Mouse (Mus musculus) liver, embryonic 12.5 days (tissue): ENCODE results near the gene Rspo1. TPM values are rescaled to one million over a fixed set of nuclear protein-coding genes. Genes with fewer than 3 reads are reported as not detected.
A peak's percentile ranks its signal among the peaks of the same experiment; 100 is the strongest.

ENCODE experiments used
- ATAC-seq: fragments of 200-750 bp; cut with Nextera tagmentation; 2 replicates; pipeline ENCODE4 v1.8.0; 2017; ENCODE audit warnings: moderate number of reproducible peaks, mild to moderate bottlenecking, moderate library complexity
- H3K27ac ChIP-seq: fragments of 300-500 bp; sonication (generic); 2 replicates; pipeline ENCODE4 v1.5.1; 2016; ENCODE audit warnings: mild to moderate bottlenecking
- H3K27me3 ChIP-seq: fragments of 300-500 bp; sonication (generic); replicated peaks from 2 replicates; pipeline ENCODE4 v1.6.1; 2016; ENCODE audit warnings: mild to moderate bottlenecking, moderate library complexity
- H3K36me3 ChIP-seq: fragments of 300-500 bp; sonication (generic); 2 replicates; pipeline ENCODE4 v1.6.1; 2016; ENCODE audit warnings: mild to moderate bottlenecking, moderate library complexity
- H3K4me1 ChIP-seq: fragments of 300-500 bp; sonication (generic); 2 replicates; pipeline ENCODE4 v1.6.1; 2016
- H3K4me2 ChIP-seq: fragments of 300-500 bp; sonication (generic); 2 replicates; pipeline ENCODE4 v1.6.1; 2016; ENCODE audit warnings: mild to moderate bottlenecking, moderate library complexity
- H3K4me3 ChIP-seq: fragments of 300-500 bp; sonication (generic); 2 replicates; pipeline ENCODE4 v1.5.1; 2016; ENCODE audit warnings: mild to moderate bottlenecking, moderate library complexity
- H3K9ac ChIP-seq: fragments of 300-500 bp; sonication (generic); 2 replicates; pipeline ENCODE4 v1.6.1; 2016; ENCODE audit warnings: mild to moderate bottlenecking, moderate library complexity
- H3K9me3 ChIP-seq: fragments of 300-500 bp; sonication (generic); replicated peaks from 2 replicates; pipeline ENCODE4 v1.6.1; 2016; ENCODE audit warnings: mild to moderate bottlenecking, moderate library complexity
- WGBS: fragments of 180-500 bp; shearing (Covaris S2); methylation state at CpG from one replicate; pipeline ENCODE4 v1.1.7; 2016; ENCODE audit not compliant: insufficient replicate concordance; 5-methylcytosine and 5-hydroxymethylcytosine counted together
- polyA plus RNA-seq: library from polyadenylated mRNA; unstranded; fragments of >200 nt; fragmentation: Nextera tagmentation; extraction: Ambion mirVana; gene quantifications from 2 replicates; pipeline ENCODE4 v1.2.1, GENCODE M21; 2016

The Rspo1 gene
- polyA plus RNA-seq, 1 experiment from 2014 or later: 1.2 TPM

- Histone ChIP-seq H3K4me1 (peaks cover 26% of the 10 kb centered on the region), H3K9ac (no peak overlapping the region), H3K4me3 (no peak overlapping the region), H3K4me2 (no peak overlapping the region), H3K27me3 (no peaks in the 10 kb centered on the region), H3K27ac (0 out of 2 replicates have a peak overlapping the region, but pooled peaks have one; percentile 7), H3K36me3 (peaks cover 43% of the 10 kb centered on the region), H3K9me3 (no peaks in the 10 kb centered on the region)
- WGBS: 20% methylated on average over 3 of the region's 3 CpGs
- peak; percentile 25; the same call in 1 of the 2 replicates for ATAC-seq
These were observed 71.0 kb downstream of the Rspo1 start for GRCm38 (mm10) chr4:125057273-125057672.

- H3K9me3 ChIP-seq: no peaks in the 10 kb centered on the region
- H3K27ac ChIP-seq: no peak overlapping the region
- H3K36me3 ChIP-seq: peaks cover 35% of the 10 kb centered on the region
- H3K27me3 ChIP-seq: no peaks in the 10 kb centered on the region
- H3K4me1 ChIP-seq: peaks cover 26% of the 10 kb centered on the region
- no peak for ATAC-seq
- no peak overlapping the region for H3K4me3 ChIP-seq
- WGBS: 60% methylated on average over 5 of the region's 5 CpGs
- H3K9ac ChIP-seq: no peak overlapping the region
- H3K4me2 ChIP-seq: no peak overlapping the region
These were observed 71.8 kb downstream of the Rspo1 start for GRCm38 (mm10) chr4:125058033-125058432.

Other genes with a start within 250 kb of the Rspo1 start
- 49.7 and 50.3 TPM in 2 replicates for gene Inpp5b, start 244.6 kb upstream of the Rspo1 start, polyA plus RNA-seq
- 16.3 and 16.6 TPM in 2 replicates for gene Mtf1, start 184.3 kb upstream of the Rspo1 start, polyA plus RNA-seq
- 39.6 and 43.1 TPM in 2 replicates for gene Yrdc, start 135.8 kb upstream of the Rspo1 start, polyA plus RNA-seq
- 22.9 and 25.0 TPM in 2 replicates for gene 1110065P20Rik, start 135.2 kb upstream of the Rspo1 start, polyA plus RNA-seq
- gene Maneal, start 124.3 kb upstream of the Rspo1 start, polyA plus RNA-seq: 0.06 and 0.08 TPM in 2 replicates
- gene Epha10, start 105.5 kb upstream of the Rspo1 start, polyA plus RNA-seq: 0.04 TPM in 1 of 2 replicates, not detected in the other
- 7.5 and 8.3 TPM in 2 replicates for gene 9930104L06Rik, start 49.4 kb upstream of the Rspo1 start, polyA plus RNA-seq
- gene Cdca8, start 47.1 kb upstream of the Rspo1 start, polyA plus RNA-seq: 173 and 177 TPM in 2 replicates
- gene Gnl2, start 30.2 kb downstream of the Rspo1 start, polyA plus RNA-seq: 69.9 and 72.5 TPM in 2 replicates
- gene Dnali1, start 79.3 kb downstream of the Rspo1 start, polyA plus RNA-seq: 0.10 TPM in 1 of 2 replicates, not detected in the other
- gene Snip1, start 80.2 kb downstream of the Rspo1 start, polyA plus RNA-seq: 21.6 and 24.8 TPM in 2 replicates
- gene Meaf6, start 98.7 kb downstream of the Rspo1 start, polyA plus RNA-seq: 31.6 and 33.0 TPM in 2 replicates
- 0.56 and 0.62 TPM in 2 replicates for gene Zc3h12a, start 141.4 kb downstream of the Rspo1 start, polyA plus RNA-seq